Mouse (Mus musculus): ENCODE measurements at regions not wholly inside any gene's neighbourhood (a gene's known extent, or its start where the extent isn't known, plus 50 kb on each side); places are given as distances from the start of the nearest gene placed in this dataset.

GRCm38 (mm10) chr11:6893734-6894133 lies 56.3 kb upstream of the Gm11983 start:
- ATAC-seq (replicated peaks; ENCODE audit: low FRiP score, low TSS enrichment, low read depth) (no peak), DNase-seq (ENCODE audit: low spot score) (no peak)
- Histone ChIP-seq H3K4me1 (replicated peaks; ENCODE audit: control insufficient read depth, insufficient read depth, low read length) (peaks cover 8% of the 10 kb centered on the region; the same call in 1 of the 2 replicates), H3K9me3 (ENCODE audit: control insufficient read depth, low read length) (no peaks in the 10 kb centered on the region), H3K9ac (ENCODE audit: low read length) (no peak overlapping the region), H3K27ac (ENCODE audit: low read depth) (no peak overlapping the region), H3K27me3 (replicated peaks; ENCODE audit: control insufficient read depth, insufficient read depth, low read length) (no peaks in the 10 kb centered on the region), H3K4me3 (ENCODE audit: low read depth, low read length) (no peak overlapping the region), H3K4me2 (ENCODE audit: low read length) (no peak overlapping the region), H3K36me3 (ENCODE audit: control insufficient read depth, insufficient read depth, low read length) (no peaks in the 10 kb centered on the region)
- 58% methylated on average over 1 of the region's 1 CpGs for WGBS

GRCm38 (mm10) chr11:6893063-6893462 lies 55.6 kb upstream of the Gm11983 start:
- Histone ChIP-seq H3K4me3 (ENCODE audit: low read depth, low read length) (no peak overlapping the region), H3K4me1 (replicated peaks; ENCODE audit: control insufficient read depth, insufficient read depth, low read length) (peaks cover 8% of the 10 kb centered on the region; the same call in 1 of the 2 replicates), H3K9me3 (ENCODE audit: control insufficient read depth, low read length) (no peaks in the 10 kb centered on the region), H3K4me2 (ENCODE audit: low read length) (no peak overlapping the region), H3K9ac (ENCODE audit: low read length) (no peak overlapping the region), H3K27me3 (replicated peaks; ENCODE audit: control insufficient read depth, insufficient read depth, low read length) (no peaks in the 10 kb centered on the region), H3K27ac (ENCODE audit: low read depth) (no peak overlapping the region), H3K36me3 (ENCODE audit: control insufficient read depth, insufficient read depth, low read length) (no peaks in the 10 kb centered on the region)
- 89% methylated on average over 3 of the region's 3 CpGs for WGBS
- DNase-seq (ENCODE audit: low spot score) = no peak
- no peak for ATAC-seq (replicated peaks; ENCODE audit: low FRiP score, low TSS enrichment, low read depth)

- DNase-seq (ENCODE audit: low spot score) (no peak), ATAC-seq (replicated peaks; ENCODE audit: low FRiP score, low TSS enrichment, low read depth) (no peak)
- Histone ChIP-seq H3K4me1 (replicated peaks; ENCODE audit: control insufficient read depth, insufficient read depth, low read length) (peaks cover 3% of the 10 kb centered on the region; the same call in 1 of the 2 replicates), H3K27me3 (replicated peaks; ENCODE audit: control insufficient read depth, insufficient read depth, low read length) (no peaks in the 10 kb centered on the region), H3K9me3 (ENCODE audit: control insufficient read depth, low read length) (no peaks in the 10 kb centered on the region), H3K4me3 (ENCODE audit: low read depth, low read length) (no peak overlapping the region), H3K4me2 (ENCODE audit: low read length) (no peak overlapping the region), H3K27ac (ENCODE audit: low read depth) (no peak overlapping the region), H3K9ac (ENCODE audit: low read length) (no peak overlapping the region), H3K36me3 (ENCODE audit: control insufficient read depth, insufficient read depth, low read length) (no peaks in the 10 kb centered on the region)
- 81% methylated on average over 5 of the region's 5 CpGs for WGBS
Observed at GRCm38 (mm10) chr11:6890450-6890849, 53.0 kb upstream of the Gm11983 start.

- no peaks in the 10 kb centered on the region for H3K36me3 ChIP-seq (ENCODE audit: control insufficient read depth, insufficient read depth, low read length)
- no peak for ATAC-seq (replicated peaks; ENCODE audit: low FRiP score, low TSS enrichment, low read depth)
- no peak overlapping the region for H3K4me2 ChIP-seq (ENCODE audit: low read length)
- H3K9ac ChIP-seq (ENCODE audit: low read length) = no peak overlapping the region
- H3K27me3 ChIP-seq (replicated peaks; ENCODE audit: control insufficient read depth, insufficient read depth, low read length) = no peaks in the 10 kb centered on the region
- H3K4me1 ChIP-seq (replicated peaks; ENCODE audit: control insufficient read depth, insufficient read depth, low read length) = no peaks in the 10 kb centered on the region
- H3K9me3 ChIP-seq (ENCODE audit: control insufficient read depth, low read length) = no peaks in the 10 kb centered on the region
- 69% methylated on average over 8 of the region's 8 CpGs for WGBS
- H3K27ac ChIP-seq (ENCODE audit: low read depth) = no peak overlapping the region
- no peak overlapping the region for H3K4me3 ChIP-seq (ENCODE audit: low read depth, low read length)
- DNase-seq (ENCODE audit: low spot score) = peak; percentile 47
Observed at GRCm38 (mm10) chr11:6889660-6890185, 52.3 kb upstream of the Gm11983 start.

- Histone ChIP-seq H3K4me2 (ENCODE audit: low read length) (no peak overlapping the region), H3K9ac (ENCODE audit: low read length) (no peak overlapping the region), H3K4me1 (replicated peaks; ENCODE audit: control insufficient read depth, insufficient read depth, low read length) (no peaks in the 10 kb centered on the region), H3K36me3 (ENCODE audit: control insufficient read depth, insufficient read depth, low read length) (no peaks in the 10 kb centered on the region), H3K27me3 (replicated peaks; ENCODE audit: control insufficient read depth, insufficient read depth, low read length) (no peaks in the 10 kb centered on the region), H3K27ac (ENCODE audit: low read depth) (no peak overlapping the region), H3K9me3 (ENCODE audit: control insufficient read depth, low read length) (no peaks in the 10 kb centered on the region), H3K4me3 (ENCODE audit: low read depth, low read length) (no peak overlapping the region)
- DNase-seq (ENCODE audit: low spot score) = peak; percentile 20
- 82% methylated on average over 5 of the region's 5 CpGs for WGBS
- ATAC-seq (replicated peaks; ENCODE audit: low FRiP score, low TSS enrichment, low read depth) = no peak
Observed at GRCm38 (mm10) chr11:6889120-6889519, 51.7 kb upstream of the Gm11983 start.
